Mouse (Mus musculus) adrenal gland, postnatal 36 days (tissue): ENCODE measurements at regions not wholly inside any gene's neighbourhood (a gene's known extent, or its start where the extent isn't known, plus 50 kb on each side); places are given as distances from the start of the nearest gene placed in this dataset.
A peak's percentile ranks its signal among the peaks of the same experiment; 100 is the strongest.

Experiments
- DNase-seq, 2 experiments: peaks; one replicate each; pipeline ENCODE4 v3.0.0; 2021; ENCODE audit warnings: mixed read lengths in 1 of 2

- DNase-seq = no peak
Observed at GRCm38 (mm10) chr4:153227680-153228420, 254.8 kb downstream of the Ajap1 start.

- DNase-seq = no peak
Observed at GRCm38 (mm10) chr4:153224618-153225177, 257.9 kb downstream of the Ajap1 start.

GRCm38 (mm10) chr4:153223019-153223418 lies 259.6 kb downstream of the Ajap1 start:
- no peak for DNase-seq

GRCm38 (mm10) chr4:153220485-153220884 lies 262.1 kb downstream of the Ajap1 start:
- no peak for DNase-seq

- DNase-seq = peak in 1 of 2 experiments; percentile 14
Observed at GRCm38 (mm10) chr4:153220074-153220473, 262.5 kb downstream of the Ajap1 start.

GRCm38 (mm10) chr4:153217541-153217980 lies 265.1 kb downstream of the Ajap1 start:
- DNase-seq = peak; percentile 21 to 37

- no peak for DNase-seq
Observed at GRCm38 (mm10) chr4:153212095-153212494, 270.5 kb downstream of the Ajap1 start.

GRCm38 (mm10) chr4:153208822-153209221 lies 273.8 kb downstream of the Ajap1 start:
- DNase-seq = no peak

- no peak for DNase-seq
Observed at GRCm38 (mm10) chr4:153208215-153208614, 274.4 kb downstream of the Ajap1 start.

GRCm38 (mm10) chr4:153207578-153208102 lies 275.0 kb downstream of the Ajap1 start:
- no peak for DNase-seq

- DNase-seq = no peak
Observed at GRCm38 (mm10) chr4:153206789-153207457, 275.7 kb downstream of the Ajap1 start.

GRCm38 (mm10) chr4:153204764-153205163 lies 277.8 kb downstream of the Ajap1 start:
- DNase-seq = no peak

- no peak for DNase-seq
Observed at GRCm38 (mm10) chr4:153200799-153201770, 281.5 kb downstream of the Ajap1 start.

- DNase-seq = peak; percentile 62 to 72
Observed at GRCm38 (mm10) chr4:153189485-153189884, 293.1 kb downstream of the Ajap1 start.

- no peak for DNase-seq
Observed at GRCm38 (mm10) chr4:153188504-153189031, 294.0 kb downstream of the Ajap1 start.

GRCm38 (mm10) chr4:153187959-153188503 lies 294.6 kb downstream of the Ajap1 start:
- DNase-seq = no peak

GRCm38 (mm10) chr4:153177496-153177895 lies 305.1 kb downstream of the Ajap1 start:
- DNase-seq = no peak

- DNase-seq = peak; percentile 56 to 59
Observed at GRCm38 (mm10) chr4:153175660-153176059, 307.0 kb downstream of the Ajap1 start.

GRCm38 (mm10) chr4:153175077-153175476 lies 307.5 kb downstream of the Ajap1 start:
- no peak for DNase-seq

GRCm38 (mm10) chr4:153169991-153170390 lies 312.6 kb downstream of the Ajap1 start:
- DNase-seq = no peak

GRCm38 (mm10) chr4:153164810-153165209 lies 317.8 kb downstream of the Ajap1 start:
- DNase-seq = no peak
